Mouse (Mus musculus): ENCODE measurements around the gene Armh3.
A peak's percentile ranks its signal among the peaks of the same experiment; 100 is the strongest.

DNA sequence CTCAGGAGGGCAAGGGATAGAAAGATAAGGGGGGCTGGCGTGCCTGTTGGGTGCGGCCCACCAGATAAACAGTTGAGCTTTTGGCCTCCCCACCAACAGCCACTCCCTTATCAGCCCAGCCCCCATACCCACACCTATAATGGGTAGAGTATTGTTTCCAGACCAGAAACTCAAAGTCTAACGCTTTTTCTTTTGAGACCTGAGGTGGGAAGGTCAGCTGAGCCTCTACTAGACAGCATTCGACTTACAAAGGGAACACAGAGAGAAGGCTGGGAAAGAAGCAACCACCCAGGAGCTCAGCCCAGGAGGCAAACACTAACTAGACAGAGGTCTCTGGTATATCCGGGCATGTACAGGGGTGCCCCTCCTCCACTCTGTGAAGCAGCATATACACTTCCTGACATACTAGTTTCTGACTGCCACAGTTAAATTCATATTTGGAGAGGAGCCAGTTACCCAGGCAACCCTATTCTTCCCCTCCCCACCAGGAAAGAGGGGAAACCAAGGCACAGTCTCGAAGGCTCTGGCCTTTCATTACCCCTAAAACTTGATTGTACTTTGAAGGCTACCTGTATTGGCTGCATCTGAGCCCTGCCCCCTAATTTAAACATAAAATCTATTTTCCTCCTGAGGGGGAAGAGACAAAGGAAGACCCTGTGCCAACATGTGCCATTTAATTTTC is 39.1 kb upstream of the Armh3 start:
- TF ChIP-seq HCFC1 (IDR thresholded peaks at IDR 0.05; ENCODE audit: borderline replicate concordance, insufficient read depth, low read length) (no peak), CHD2 (IDR thresholded peaks at IDR 0.05; ENCODE audit: low read depth, low read length) (0 out of 2 replicates have a peak, but pooled peaks have one; percentile 14), ZC3H11A (IDR thresholded peaks at IDR 0.05; ENCODE audit: borderline replicate concordance, low read depth, low read length) (no peak), MAFK (IDR thresholded peaks at IDR 0.05; ENCODE audit: insufficient read depth, low read depth, low read length) (no peak)
